Mouse (Mus musculus) fat pad, adult 2 months (tissue): Measurements from ENCODE around the gene Rps25.
A peak's percentile ranks its signal among the peaks of the same experiment; 100 is the strongest.
"Not testable (repeated sequence)": the region's sequence is repeated elsewhere in the genome, so short reads cannot be mapped to it uniquely, and the experiment has no call there.

Source experiments
- DNase-seq: peaks from one replicate; pipeline ENCODE4 v3.0.0-alpha.2; 2011; ENCODE audit warnings: low read depth, low spot score; ENCODE audit errors: extremely low read depth

The Rps25 gene

GRCm38 (mm10) chr9:44401081-44401480 is 5.9 kb upstream of the Rps25 start:
- DNase-seq = no peak

- DNase-seq = no peak
Measured at GRCm38 (mm10) chr9:44405011-44405410, 1.9 kb upstream of the Rps25 start.

GRCm38 (mm10) chr9:44407752-44408097 is 786 bp downstream of the Rps25 start:
- no peak for DNase-seq

GRCm38 (mm10) chr9:44408693-44409092 is 1.8 kb downstream of the Rps25 start:
- not testable (repeated sequence) for DNase-seq

GRCm38 (mm10) chr9:44410647-44411336 is 3.9 kb downstream of the Rps25 start:
- no peak for DNase-seq

GRCm38 (mm10) chr9:44411601-44412130 is 4.7 kb downstream of the Rps25 start:
- DNase-seq = peak; percentile 77

GRCm38 (mm10) chr9:44412306-44412705 is 5.4 kb downstream of the Rps25 start:
- DNase-seq = no peak

GRCm38 (mm10) chr9:44412781-44413180 is 5.8 kb downstream of the Rps25 start:
- peak; percentile 31 for DNase-seq

GRCm38 (mm10) chr9:44417156-44417891 is 10.4 kb downstream of the Rps25 start:
- no peak for DNase-seq

- DNase-seq = no peak
Measured at GRCm38 (mm10) chr9:44417892-44418363, 11.0 kb downstream of the Rps25 start.

GRCm38 (mm10) chr9:44418519-44419385 is 11.8 kb downstream of the Rps25 start, which contains the start of gene Ccdc84:
Gene Ccdc84 (minus strand): TSS chr9:44418569.
- DNase-seq = no peak

GRCm38 (mm10) chr9:44419730-44420129 is 12.8 kb downstream of the Rps25 start:
- DNase-seq = not testable (repeated sequence)

GRCm38 (mm10) chr9:44420280-44420898 is 13.4 kb downstream of the Rps25 start:
- no peak for DNase-seq

- DNase-seq = no peak
Measured at GRCm38 (mm10) chr9:44423576-44423975, 16.6 kb downstream of the Rps25 start.

- no peak for DNase-seq
Measured at GRCm38 (mm10) chr9:44432577-44433185, 25.7 kb downstream of the Rps25 start.

- DNase-seq = no peak
Measured at GRCm38 (mm10) chr9:44435747-44436146, 28.8 kb downstream of the Rps25 start.

GRCm38 (mm10) chr9:44440961-44441360 is 34.0 kb downstream of the Rps25 start, which contains the start of gene Foxr1:
Gene Foxr1 (minus strand): TSS chr9:44441136.
- DNase-seq = no peak

GRCm38 (mm10) chr9:44444402-44445025 is 37.6 kb downstream of the Rps25 start:
- not testable (repeated sequence) for DNase-seq

- DNase-seq = no peak
Measured at GRCm38 (mm10) chr9:44450387-44450786, 43.4 kb downstream of the Rps25 start.
